Mouse (Mus musculus) liver, embryonic 15.5 days (tissue): Measurements from ENCODE around the gene Adamts16. TPM values are rescaled to one million over a fixed set of nuclear protein-coding genes. Genes with fewer than 3 reads are reported as not detected.

Experiments used
- ATAC-seq: fragments of 200-750 bp; cut with Nextera tagmentation; 2 replicates; pipeline ENCODE4 v1.8.0; 2017; ENCODE audit warnings: moderate number of reproducible peaks, mild to moderate bottlenecking, moderate library complexity; ENCODE audit not compliant: insufficient read depth
- H3K27ac ChIP-seq: fragments of 300-500 bp; sonication (generic); replicated peaks from 2 replicates; pipeline ENCODE4 v1.5.1; 2015; ENCODE audit warnings: mild to moderate bottlenecking, inconsistent platforms
- H3K27me3 ChIP-seq: fragments of 300-500 bp; sonication (generic); 2 replicates; pipeline ENCODE4 v1.6.1; 2015; ENCODE audit warnings: mild to moderate bottlenecking, inconsistent platforms
- H3K36me3 ChIP-seq: fragments of 300-500 bp; sonication (generic); replicated peaks from 2 replicates; pipeline ENCODE4 v1.6.1; 2015; ENCODE audit warnings: moderate library complexity, mild to moderate bottlenecking, inconsistent platforms
- H3K4me1 ChIP-seq: fragments of 300-500 bp; sonication (generic); replicated peaks from 2 replicates; pipeline ENCODE4 v1.6.1; 2015; ENCODE audit warnings: inconsistent platforms
- H3K4me2 ChIP-seq: fragments of 300-500 bp; sonication (generic); 2 replicates; pipeline ENCODE4 v1.6.1; 2015; ENCODE audit warnings: moderate library complexity, mild to moderate bottlenecking, inconsistent platforms
- H3K4me3 ChIP-seq: fragments of 300-500 bp; sonication (generic); replicated peaks from 2 replicates; pipeline ENCODE4 v1.5.1; 2015; ENCODE audit warnings: mild to moderate bottlenecking, inconsistent platforms
- H3K9ac ChIP-seq: fragments of 300-500 bp; sonication (generic); 2 replicates; pipeline ENCODE4 v1.6.1; 2015; ENCODE audit warnings: moderate library complexity, mild to moderate bottlenecking, inconsistent platforms
- H3K9me3 ChIP-seq: fragments of 300-500 bp; sonication (generic); replicated peaks from 2 replicates; pipeline ENCODE4 v1.6.1; 2016; ENCODE audit warnings: inconsistent platforms
- WGBS: fragments of 180-500 bp; shearing (Covaris S2); methylation state at CpG from one replicate; pipeline ENCODE4 v1.1.7; 2015; ENCODE audit warnings: mixed read lengths; ENCODE audit not compliant: insufficient replicate concordance; 5-methylcytosine and 5-hydroxymethylcytosine counted together
- polyA plus RNA-seq: library from polyadenylated mRNA; unstranded; fragments of >200 nt; fragmentation: Nextera tagmentation; extraction: Ambion mirVana; gene quantifications from 2 replicates; pipeline ENCODE4 v1.2.1, GENCODE M21; 2015

The Adamts16 gene
- polyA plus RNA-seq, 1 experiment from 2014 or later, result 0.15 TPM

DNA sequence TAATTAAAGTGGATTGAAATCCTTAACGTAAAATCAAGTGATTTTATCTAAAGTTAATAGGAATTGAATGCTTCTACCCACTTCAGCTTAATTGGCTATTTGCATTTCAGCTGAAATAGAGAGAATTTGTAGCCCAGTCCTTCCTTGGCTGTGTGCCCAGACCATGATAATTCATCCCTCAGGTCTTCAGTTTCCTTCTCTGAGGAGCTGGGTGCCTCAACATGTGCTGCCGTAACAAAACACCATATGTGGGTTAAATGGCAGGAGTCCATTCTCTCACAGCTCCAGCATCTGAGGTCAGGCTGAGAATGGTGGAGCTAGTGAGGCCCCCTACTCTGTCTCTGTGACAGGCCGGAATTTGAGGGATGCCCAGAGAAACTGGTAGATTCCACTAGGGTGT lies 29.4 kb upstream of the Adamts16 start:
- H3K27ac ChIP-seq, result no peak overlapping the region
- H3K4me3 ChIP-seq, result no peak overlapping the region
- H3K36me3 ChIP-seq, result no peaks in the 10 kb centered on the region
- H3K9ac ChIP-seq, result no peak overlapping the region
- no peaks in the 10 kb centered on the region for H3K27me3 ChIP-seq
- no peaks in the 10 kb centered on the region for H3K9me3 ChIP-seq
- no peak for ATAC-seq
- no peak overlapping the region for H3K4me2 ChIP-seq
- WGBS, result 67% methylated on average over 3 of the region's 3 CpGs
- H3K4me1 ChIP-seq, result peaks cover 6% of the 10 kb centered on the region

DNA sequence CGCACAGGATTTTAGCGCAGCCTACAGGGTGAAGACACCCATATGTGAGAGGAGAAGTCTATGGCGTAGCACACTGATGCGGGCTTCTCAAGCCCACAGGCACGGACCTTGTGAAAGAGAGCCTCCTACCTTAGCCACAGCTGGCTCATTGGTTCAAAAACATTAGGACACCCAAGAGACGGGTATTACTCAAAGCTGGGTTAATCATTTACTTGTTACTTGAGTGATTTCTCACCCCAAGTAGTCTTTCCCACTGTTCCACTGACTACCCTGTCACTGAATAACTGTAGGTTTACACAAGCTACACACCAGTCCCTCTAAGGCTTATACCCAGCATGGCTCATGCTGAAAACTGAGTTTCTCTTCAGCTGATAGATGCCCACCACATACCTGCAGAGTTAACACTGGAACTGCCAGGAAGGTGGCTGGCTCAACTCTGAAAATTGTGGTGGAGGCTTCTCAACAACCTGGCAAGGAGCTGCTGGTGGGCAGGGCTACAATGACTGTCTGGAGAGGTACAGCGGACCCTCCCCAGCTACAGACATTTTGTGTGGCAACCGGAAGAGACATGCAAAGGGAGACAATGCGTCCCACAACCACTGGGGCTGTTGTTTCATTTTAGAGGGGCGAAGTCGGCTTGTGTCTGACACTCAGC lies 25.5 kb upstream of the Adamts16 start:
- peak overlapping the region; percentile 41 for H3K27ac ChIP-seq
- whole genome bisulfite sequencing, result 65% methylated on average over 11 of the region's 11 CpGs
- no peaks in the 10 kb centered on the region for H3K9me3 ChIP-seq
- ATAC-seq, result peak; percentile 87
- H3K4me3 ChIP-seq, result no peak overlapping the region
- H3K27me3 ChIP-seq, result no peaks in the 10 kb centered on the region
- no peak overlapping the region for H3K4me2 ChIP-seq
- no peaks in the 10 kb centered on the region for H3K36me3 ChIP-seq
- H3K4me1 ChIP-seq, result peaks cover 6% of the 10 kb centered on the region; the same call in 1 of the 2 replicates
- no peak overlapping the region for H3K9ac ChIP-seq

DNA sequence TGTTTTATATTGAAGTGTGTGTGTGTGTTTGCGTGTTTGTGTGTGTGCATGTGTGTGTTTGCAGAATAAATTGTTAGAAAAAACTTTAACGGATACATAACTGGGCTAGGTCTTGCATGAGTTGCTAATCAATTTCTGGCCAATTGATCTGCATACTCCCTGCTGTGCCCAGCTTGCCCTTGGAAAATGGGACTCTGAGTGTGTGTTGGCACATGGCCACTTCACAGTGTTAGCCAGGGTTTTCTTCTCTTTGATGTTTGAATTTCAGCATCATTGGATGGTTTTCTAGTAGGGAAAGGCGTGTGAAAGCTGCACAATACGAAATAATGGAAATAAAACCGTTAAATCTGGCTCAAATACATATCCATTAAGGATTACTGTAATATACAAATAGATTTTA lies 24.3 kb upstream of the Adamts16 start:
- ATAC-seq, result no peak
- WGBS, result 60% methylated on average over 5 of the region's 5 CpGs
- no peak overlapping the region for H3K9ac ChIP-seq
- no peak overlapping the region for H3K4me3 ChIP-seq
- peaks cover 6% of the 10 kb centered on the region; the same call in 1 of the 2 replicates for H3K4me1 ChIP-seq
- no peaks in the 10 kb centered on the region for H3K9me3 ChIP-seq
- H3K27me3 ChIP-seq, result no peaks in the 10 kb centered on the region
- no peaks in the 10 kb centered on the region for H3K36me3 ChIP-seq
- no peak overlapping the region for H3K4me2 ChIP-seq
- no peak overlapping the region for H3K27ac ChIP-seq

DNA sequence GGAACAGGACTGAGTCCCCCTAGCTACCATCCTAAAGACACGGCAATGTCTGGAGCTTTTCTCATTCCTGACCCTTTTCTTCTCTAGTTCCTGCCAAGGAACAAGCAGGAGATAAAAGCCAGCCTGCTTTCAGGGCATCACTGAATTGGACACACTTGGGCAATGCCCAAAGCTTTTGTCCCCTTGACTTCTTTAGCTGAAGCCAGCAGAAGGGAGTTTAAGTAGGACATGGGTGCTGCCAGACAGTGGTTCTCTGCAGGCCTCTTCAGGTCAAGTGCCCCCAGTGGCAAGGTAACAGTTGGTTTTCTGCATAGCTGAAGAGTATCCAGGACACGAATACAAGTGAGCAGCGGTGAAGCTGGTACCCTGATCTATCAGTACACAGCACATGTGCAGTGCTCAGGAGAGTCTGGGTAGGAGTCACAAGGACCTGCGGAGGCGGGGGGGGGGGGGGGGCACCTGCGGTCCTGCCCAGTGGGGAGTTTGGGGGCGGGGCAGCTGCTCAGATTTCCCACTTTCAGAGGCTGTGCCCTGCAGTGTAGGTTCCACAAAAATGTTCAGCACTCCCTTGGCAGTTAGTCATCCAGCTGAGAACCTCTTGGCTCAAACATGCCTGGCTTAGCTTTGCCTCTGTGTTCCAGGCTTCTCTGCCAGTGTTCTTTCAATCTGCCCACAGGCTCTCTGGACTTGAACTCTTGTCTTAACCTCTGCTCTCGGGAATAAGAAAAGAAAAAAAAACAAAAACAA lies 20.7 kb upstream of the Adamts16 start:
- H3K27me3 ChIP-seq, result no peaks in the 10 kb centered on the region
- no peak overlapping the region for H3K4me3 ChIP-seq
- H3K4me2 ChIP-seq, result no peak overlapping the region
- no peaks in the 10 kb centered on the region for H3K36me3 ChIP-seq
- H3K9ac ChIP-seq, result no peak overlapping the region
- ATAC-seq, result no peak
- no peak overlapping the region for H3K27ac ChIP-seq
- 38% methylated on average over 8 of the region's 8 CpGs for WGBS
- H3K9me3 ChIP-seq, result no peaks in the 10 kb centered on the region
- peaks cover 5% of the 10 kb centered on the region; the same call in 1 of the 2 replicates for H3K4me1 ChIP-seq

DNA sequence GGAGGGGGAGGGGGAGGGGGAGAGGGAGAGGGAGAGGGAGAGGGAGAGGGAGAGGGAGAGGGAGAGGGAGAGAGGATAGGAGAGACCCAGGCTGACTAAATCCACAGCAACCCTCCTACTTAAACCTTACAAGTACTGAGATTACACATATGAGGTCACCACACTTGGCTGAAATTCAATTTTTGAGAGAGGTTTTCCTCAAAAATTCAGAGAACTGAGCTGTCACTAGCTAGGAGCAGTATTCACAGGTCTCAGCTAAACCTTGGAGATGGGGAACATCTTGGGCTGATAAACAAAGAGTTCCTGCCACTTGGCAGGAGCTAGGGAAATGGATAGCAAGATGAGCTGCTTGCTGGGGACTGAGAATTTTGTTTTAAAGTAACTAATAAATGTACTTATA lies 12.0 kb upstream of the Adamts16 start:
- Histone ChIP-seq H3K9me3 (no peaks in the 10 kb centered on the region), H3K9ac (no peak overlapping the region), H3K27me3 (no peaks in the 10 kb centered on the region), H3K4me3 (no peak overlapping the region), H3K27ac (no peak overlapping the region), H3K4me1 (no peaks in the 10 kb centered on the region), H3K36me3 (no peaks in the 10 kb centered on the region), H3K4me2 (no peak overlapping the region)
- ATAC-seq, result no peak

DNA sequence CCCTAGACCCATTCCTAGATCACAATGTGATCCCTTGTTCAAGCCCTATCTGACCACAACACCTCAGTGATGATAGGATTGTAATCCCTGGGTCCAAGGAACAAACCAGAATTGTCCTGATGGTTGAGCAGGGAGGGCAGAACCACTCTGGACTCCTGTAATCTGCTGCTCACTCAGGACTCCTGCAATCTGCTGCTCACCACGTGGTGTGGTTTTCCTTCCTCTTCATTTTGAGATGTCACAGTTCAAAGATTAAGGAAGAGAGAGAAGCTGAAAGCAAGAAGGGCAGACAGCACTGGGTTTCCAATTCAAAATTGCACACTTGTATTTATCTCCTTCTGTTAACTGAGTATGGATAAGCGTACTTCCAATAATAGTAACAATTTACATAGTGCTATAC lies 5.3 kb upstream of the Adamts16 start:
- 17% methylated on average over 2 of the region's 2 CpGs for WGBS
- H3K27ac ChIP-seq, result no peak overlapping the region
- H3K4me2 ChIP-seq, result no peak overlapping the region
- no peaks in the 10 kb centered on the region for H3K4me1 ChIP-seq
- H3K27me3 ChIP-seq, result peaks cover 10% of the 10 kb centered on the region
- H3K9ac ChIP-seq, result no peak overlapping the region
- no peak overlapping the region for H3K4me3 ChIP-seq
- ATAC-seq, result no peak
- no peaks in the 10 kb centered on the region for H3K36me3 ChIP-seq
- H3K9me3 ChIP-seq, result no peaks in the 10 kb centered on the region

DNA sequence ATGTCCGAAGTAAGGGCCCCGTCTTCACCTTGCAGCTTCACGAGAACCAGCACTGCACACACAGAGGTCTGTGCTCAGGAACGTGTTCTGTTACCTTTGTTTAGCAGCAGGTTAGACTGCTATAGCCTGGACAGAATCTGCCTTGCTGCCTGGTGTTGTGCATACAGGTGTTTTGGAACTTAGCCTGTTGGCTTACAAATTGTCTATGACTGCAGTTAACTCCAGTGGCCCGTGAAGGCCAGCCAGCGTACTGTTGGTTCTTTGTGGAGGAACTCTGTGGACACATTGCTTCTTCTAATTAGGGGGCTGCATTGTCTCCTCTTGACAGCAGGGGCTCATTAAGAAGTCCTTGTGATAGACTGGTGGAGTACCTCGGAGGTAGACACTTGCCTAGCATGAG lies 3.9 kb upstream of the Adamts16 start:
- Histone ChIP-seq H3K4me3 (no peak overlapping the region), H3K27me3 (peaks cover 24% of the 10 kb centered on the region), H3K9ac (no peak overlapping the region), H3K27ac (no peak overlapping the region), H3K4me2 (no peak overlapping the region), H3K4me1 (no peaks in the 10 kb centered on the region), H3K9me3 (no peaks in the 10 kb centered on the region), H3K36me3 (no peaks in the 10 kb centered on the region)
- 61% methylated on average over 7 of the region's 7 CpGs for WGBS
- ATAC-seq, result no peak

DNA sequence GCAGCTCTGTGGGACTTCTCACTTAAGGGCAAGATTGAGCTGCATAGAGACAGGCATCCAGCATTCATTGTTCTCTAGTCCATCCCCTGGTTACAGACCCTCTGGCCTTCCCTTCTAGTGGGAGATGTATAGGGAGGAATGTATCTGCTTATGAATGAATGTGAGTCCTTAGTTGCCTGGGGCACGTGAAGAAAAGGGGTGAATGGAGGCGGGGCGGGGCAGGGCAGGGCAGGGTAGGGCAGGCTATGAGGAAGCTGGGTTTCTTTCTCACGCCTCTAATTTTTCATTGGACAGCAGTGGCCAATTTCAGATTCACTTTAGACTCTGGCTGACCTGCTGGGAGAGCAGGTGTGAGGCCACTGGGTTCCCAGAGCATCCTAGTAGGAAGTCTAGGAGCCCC lies 515 bp upstream of the Adamts16 start:
- Histone ChIP-seq H3K9ac (no peak overlapping the region), H3K4me3 (no peak overlapping the region), H3K9me3 (no peaks in the 10 kb centered on the region), H3K4me2 (no peak overlapping the region), H3K4me1 (no peaks in the 10 kb centered on the region), H3K36me3 (no peaks in the 10 kb centered on the region), H3K27me3 (peaks cover 27% of the 10 kb centered on the region), H3K27ac (no peak overlapping the region)
- 38% methylated on average over 4 of the region's 4 CpGs for WGBS
- ATAC-seq, result no peak

DNA sequence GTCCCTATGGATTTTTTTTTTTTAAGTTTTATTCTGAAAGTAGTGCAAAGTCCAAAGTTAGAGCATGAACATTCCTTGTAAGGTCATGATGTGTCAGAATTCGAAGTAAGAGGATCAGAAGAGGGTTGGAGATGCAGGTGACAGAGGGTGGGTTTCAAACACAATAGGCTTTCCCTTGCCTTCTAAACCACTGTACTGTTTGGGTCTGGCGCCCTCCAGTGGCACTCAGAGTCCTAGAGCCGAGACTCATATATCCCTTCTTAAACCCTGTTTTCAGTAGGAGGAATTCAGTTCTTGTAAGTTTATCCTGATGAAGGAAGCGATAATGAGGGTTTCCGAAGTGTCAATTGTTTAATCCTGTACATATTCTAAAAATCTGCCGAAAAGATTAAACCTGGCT lies 1.4 kb downstream of the Adamts16 start:
- Histone ChIP-seq H3K4me3 (no peak overlapping the region), H3K36me3 (no peaks in the 10 kb centered on the region), H3K9me3 (no peaks in the 10 kb centered on the region), H3K9ac (no peak overlapping the region), H3K4me2 (no peak overlapping the region), H3K27ac (no peak overlapping the region), H3K4me1 (no peaks in the 10 kb centered on the region), H3K27me3 (peaks cover 27% of the 10 kb centered on the region)
- ATAC-seq, result no peak
- 7% methylated on average over 6 of the region's 6 CpGs for WGBS

DNA sequence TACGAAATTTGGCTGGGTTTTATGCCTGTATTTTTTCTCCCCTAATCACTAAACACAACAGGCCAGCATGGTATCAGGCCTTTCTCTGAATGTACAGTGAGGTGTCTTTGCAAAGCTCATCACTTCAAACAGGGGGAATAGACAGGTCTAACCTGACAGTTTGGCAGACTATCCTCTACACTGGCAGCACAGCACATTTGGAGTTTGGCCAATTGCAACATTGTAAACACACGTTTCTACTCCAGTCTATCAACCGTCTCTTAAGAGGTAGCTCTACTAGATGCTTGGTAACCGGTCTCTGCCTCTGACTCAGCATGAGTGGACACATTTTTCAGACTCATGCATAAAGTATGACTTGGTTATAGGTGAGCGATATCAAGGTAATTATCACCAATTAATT lies 4.0 kb downstream of the Adamts16 start:
- ATAC-seq, result no peak
- 53% methylated on average over 5 of the region's 5 CpGs for WGBS
- Histone ChIP-seq H3K4me2 (no peak overlapping the region), H3K27me3 (peaks cover 23% of the 10 kb centered on the region), H3K9ac (no peak overlapping the region), H3K9me3 (no peaks in the 10 kb centered on the region), H3K36me3 (no peaks in the 10 kb centered on the region), H3K27ac (no peak overlapping the region), H3K4me3 (no peak overlapping the region), H3K4me1 (no peaks in the 10 kb centered on the region)

DNA sequence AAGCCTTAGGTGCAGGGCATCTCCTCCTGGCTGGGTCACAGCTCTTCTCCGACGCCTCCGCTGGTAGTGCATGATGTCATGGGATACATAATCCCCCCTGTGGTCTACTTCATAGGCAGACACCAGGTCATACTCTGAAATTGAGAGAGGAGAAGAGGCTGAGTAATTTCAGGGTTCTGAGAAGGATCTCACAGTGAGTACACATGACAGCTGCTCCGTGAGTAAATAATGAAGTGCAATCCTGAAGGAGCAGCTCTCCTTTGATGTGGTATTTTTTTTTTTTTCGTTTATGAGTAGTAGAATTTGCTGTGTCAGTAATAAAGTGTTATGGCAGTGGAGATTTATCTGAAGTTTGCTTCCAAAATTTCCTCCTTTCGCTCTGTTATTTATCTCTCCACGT lies 5.4 kb downstream of the Adamts16 start:
- Histone ChIP-seq H3K27me3 (peaks cover 10% of the 10 kb centered on the region), H3K4me2 (no peak overlapping the region), H3K9ac (no peak overlapping the region), H3K36me3 (no peaks in the 10 kb centered on the region), H3K4me3 (no peak overlapping the region), H3K27ac (no peak overlapping the region), H3K9me3 (no peaks in the 10 kb centered on the region), H3K4me1 (no peaks in the 10 kb centered on the region)
- 48% methylated on average over 7 of the region's 7 CpGs for WGBS
- ATAC-seq, result no peak
